Mouse (Mus musculus) lung, postnatal 25 days (tissue): ENCODE data around the gene Tbc1d4.

Source experiments
- DNase-seq: peaks from one replicate; pipeline ENCODE4 v3.0.0; 2022; ENCODE audit warnings: low spot score

The Tbc1d4 gene

DNA sequence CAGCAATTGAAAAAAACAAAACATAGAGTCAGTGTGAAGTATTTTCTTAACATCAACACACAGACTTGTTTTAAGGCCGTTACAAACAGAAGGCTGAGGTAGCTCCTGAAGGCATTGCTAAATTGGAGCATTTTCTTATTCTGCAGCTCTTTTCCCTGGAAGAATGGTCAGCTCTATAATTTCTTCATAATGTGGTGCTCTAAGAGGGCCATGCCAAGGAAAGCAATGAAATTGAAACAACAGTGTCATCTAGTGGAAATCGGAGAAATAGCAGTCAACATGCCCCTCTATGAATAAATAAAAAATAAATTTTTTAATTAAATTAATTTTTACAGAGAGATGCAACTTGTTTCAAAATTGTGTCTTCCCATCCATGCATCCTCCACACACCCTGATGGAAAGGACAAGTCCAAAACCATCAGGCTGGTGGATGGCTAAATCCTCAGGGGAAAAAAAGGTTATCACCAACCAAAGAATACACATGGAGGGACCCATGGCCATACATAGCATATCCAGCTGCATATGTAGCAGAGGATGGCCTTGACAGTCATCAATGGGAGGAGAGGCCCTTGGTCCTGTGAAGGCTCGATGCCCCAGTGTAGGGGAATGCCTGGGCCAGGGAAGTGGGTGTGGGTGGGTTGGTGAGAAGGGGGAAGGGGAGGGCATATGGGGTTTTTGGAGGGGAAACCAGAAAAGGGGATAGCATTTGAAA is 180.0 kb downstream of the Tbc1d4 start:
- DNase-seq = peak; percentile 10

DNA sequence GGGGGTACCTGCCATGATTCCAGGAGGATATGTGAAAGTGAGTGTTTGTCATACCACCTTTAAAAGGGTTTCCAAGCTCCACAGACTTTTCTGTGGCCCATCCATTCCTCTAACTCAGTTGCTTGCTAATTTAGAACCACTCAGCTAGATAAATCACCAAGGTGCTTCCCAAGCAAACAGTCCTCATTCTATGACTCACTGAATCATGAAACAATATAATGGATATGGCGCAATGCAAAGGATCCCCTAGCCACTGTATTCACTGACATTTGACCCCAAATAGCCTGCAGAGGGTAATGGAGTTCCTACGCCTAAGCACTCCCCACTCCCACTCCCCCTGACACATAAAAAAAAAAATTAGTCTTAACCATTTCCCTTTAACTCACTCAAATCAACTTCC is 191.3 kb downstream of the Tbc1d4 start:
- DNase-seq = no peak
